Mouse (Mus musculus) embryonic fibroblast, embryonic 13.5 days (primary cell): ENCODE results near the gene Ltbp1. TPM values are rescaled to one million over a fixed set of nuclear protein-coding genes. Genes with fewer than 3 reads are reported as not detected.

Source experiments
- H3K27ac ChIP-seq: 2 replicates; pipeline ENCODE4 v1.5.1; 2012; ENCODE audit warnings: low read length, control low read depth, inconsistent platforms; ENCODE audit not compliant: insufficient read depth
- H3K4me1 ChIP-seq: 2 replicates; pipeline ENCODE4 v1.6.1; 2011; ENCODE audit warnings: low read length; ENCODE audit not compliant: control insufficient read depth, insufficient read depth
- H3K4me3 ChIP-seq: 2 replicates; pipeline ENCODE4 v1.5.1; 2011; ENCODE audit warnings: mild to moderate bottlenecking, control low read depth, low read length; ENCODE audit not compliant: insufficient read depth
- CTCF ChIP-seq: IDR thresholded peaks from 2 replicates; pipeline ENCODE4 v1.5.1; 2011; ENCODE audit warnings: mild to moderate bottlenecking, control low read depth, low read length, moderate library complexity, borderline replicate concordance; ENCODE audit not compliant: insufficient read depth
- POLR2A ChIP-seq: IDR thresholded peaks from 2 replicates; pipeline ENCODE4 v1.6.1; 2011; ENCODE audit warnings: low read depth, mild to moderate bottlenecking, control low read depth, low read length, moderate library complexity
- polyA plus RNA-seq: library from polyadenylated mRNA; stranded (reverse); fragments of >200 nt; gene quantifications from 2 replicates; pipeline ENCODE4 v1.2.4, GENCODE M21; 2011; ENCODE audit warnings: low read depth; ENCODE audit not compliant: missing spikeins, insufficient read length

Gene Ltbp1
- polyA plus RNA-seq, 1 experiment, result 152 TPM

DNA sequence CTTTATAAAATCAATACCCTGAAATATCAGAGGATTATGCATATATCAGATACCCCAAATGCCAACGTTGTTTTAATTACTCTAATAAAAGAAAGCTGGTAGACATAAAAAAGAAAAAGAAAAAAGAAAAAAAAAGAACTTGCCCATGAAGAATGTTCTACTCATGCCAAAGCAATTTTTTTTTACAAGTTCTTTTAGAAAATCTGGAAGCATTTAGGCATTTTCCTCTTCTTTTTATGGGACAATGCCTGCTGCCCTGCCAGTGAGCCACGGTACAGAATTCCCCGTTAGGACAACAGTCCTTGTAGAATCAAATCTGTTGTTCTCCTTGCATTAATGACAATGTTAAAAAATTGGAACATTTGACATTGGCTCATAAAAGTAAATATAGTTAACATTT, 234.2 kb downstream of the Ltbp1 start:
- TF ChIP-seq CTCF, result no peak
- no peak for TF ChIP-seq POLR2A
- Histone ChIP-seq H3K4me1 (peaks cover 29% of the 10 kb centered on the region), H3K27ac (peak overlapping the region; percentile 91), H3K4me3 (no peak overlapping the region)

GRCm38 (mm10) chr17:75242086-75242485, 236.7 kb downstream of the Ltbp1 start:
- no peak overlapping the region for H3K4me3 ChIP-seq
- TF ChIP-seq POLR2A (no peak), CTCF (no peak)
- peak overlapping the region; percentile 4; the same call in 1 of the 2 replicates for H3K27ac ChIP-seq
- H3K4me1 ChIP-seq, result peaks cover 21% of the 10 kb centered on the region

GRCm38 (mm10) chr17:75243221-75243620, 237.9 kb downstream of the Ltbp1 start:
- TF ChIP-seq CTCF (no peak), POLR2A (no peak)
- H3K4me3 ChIP-seq, result no peak overlapping the region
- no peak overlapping the region; the same call in 1 of the 2 replicates for H3K27ac ChIP-seq
- H3K4me1 ChIP-seq, result peaks cover 23% of the 10 kb centered on the region

GRCm38 (mm10) chr17:75244148-75244547, 238.8 kb downstream of the Ltbp1 start:
- no peak for TF ChIP-seq POLR2A
- no peak for TF ChIP-seq CTCF
- no peak overlapping the region for H3K27ac ChIP-seq
- H3K4me3 ChIP-seq, result no peak overlapping the region
- peaks cover 26% of the 10 kb centered on the region for H3K4me1 ChIP-seq

DNA sequence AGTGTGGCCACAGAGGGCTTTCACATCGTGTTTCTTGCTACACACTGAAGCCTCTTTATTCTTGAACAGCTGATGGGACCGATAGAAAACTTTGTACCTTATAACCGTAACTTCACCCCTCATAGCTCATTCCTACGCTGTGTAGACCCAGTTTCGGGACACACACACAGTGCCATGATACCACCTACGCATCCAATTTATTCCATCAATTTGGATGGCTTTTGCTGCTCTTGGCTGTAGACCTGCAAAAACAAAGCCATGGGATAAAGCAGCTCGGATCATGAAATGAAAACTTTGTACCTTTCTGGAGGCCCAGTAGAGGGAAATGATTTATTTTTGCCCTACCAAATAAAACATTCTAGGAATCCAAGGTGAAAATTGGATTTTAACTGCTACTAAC, 239.7 kb downstream of the Ltbp1 start:
- Histone ChIP-seq H3K4me3 (no peak overlapping the region), H3K27ac (no peak overlapping the region), H3K4me1 (peaks cover 24% of the 10 kb centered on the region)
- no peak for TF ChIP-seq CTCF
- TF ChIP-seq POLR2A, result no peak

GRCm38 (mm10) chr17:75248632-75249031, 243.3 kb downstream of the Ltbp1 start:
- Histone ChIP-seq H3K4me3 (no peak overlapping the region), H3K27ac (peak overlapping the region; percentile 61; the same call in 1 of the 2 replicates), H3K4me1 (peaks cover 26% of the 10 kb centered on the region)
- TF ChIP-seq CTCF, result no peak
- no peak for TF ChIP-seq POLR2A

- peak overlapping the region; percentile 99 for H3K27ac ChIP-seq
- peaks cover 27% of the 10 kb centered on the region for H3K4me1 ChIP-seq
- TF ChIP-seq CTCF (no peak), POLR2A (no peak)
- no peak overlapping the region for H3K4me3 ChIP-seq
These were observed 245.2 kb downstream of the Ltbp1 start for GRCm38 (mm10) chr17:75250571-75250970.

GRCm38 (mm10) chr17:75251094-75251493, 245.7 kb downstream of the Ltbp1 start:
- no peak for TF ChIP-seq POLR2A
- no peak for TF ChIP-seq CTCF
- H3K27ac ChIP-seq, result peak overlapping the region; percentile 99
- peaks cover 27% of the 10 kb centered on the region for H3K4me1 ChIP-seq
- no peak overlapping the region for H3K4me3 ChIP-seq

GRCm38 (mm10) chr17:75252540-75252939, 247.2 kb downstream of the Ltbp1 start:
- H3K27ac ChIP-seq, result peak overlapping the region; percentile 99
- H3K4me1 ChIP-seq, result peaks cover 26% of the 10 kb centered on the region
- H3K4me3 ChIP-seq, result no peak overlapping the region
- TF ChIP-seq POLR2A (no peak), CTCF (no peak)

GRCm38 (mm10) chr17:75254909-75255308, 249.5 kb downstream of the Ltbp1 start:
- no peak for TF ChIP-seq POLR2A
- no peak for TF ChIP-seq CTCF
- H3K4me1 ChIP-seq, result peaks cover 23% of the 10 kb centered on the region
- H3K27ac ChIP-seq, result peak overlapping the region; percentile 100
- H3K4me3 ChIP-seq, result no peak overlapping the region

- Histone ChIP-seq H3K4me3 (no peak overlapping the region), H3K27ac (peak overlapping the region; percentile 100), H3K4me1 (peaks cover 23% of the 10 kb centered on the region)
- no peak for TF ChIP-seq POLR2A
- TF ChIP-seq CTCF, result no peak
These were observed 250.6 kb downstream of the Ltbp1 start for GRCm38 (mm10) chr17:75255967-75256366.
